Mouse (Mus musculus) cerebellum, adult (tissue): ENCODE data around the gene Gtf2ird2.

Experiments
- ATAC-seq: cut with Nextera tagmentation; 2 replicates; pipeline ENCODE4 v1.9.2; 2017; ENCODE audit warnings: mild to moderate bottlenecking, moderate library complexity, mixed read lengths; ENCODE audit not compliant: insufficient number of reproducible peaks, low FRiP score, low TSS enrichment

Gtf2ird2 gene

DNA sequence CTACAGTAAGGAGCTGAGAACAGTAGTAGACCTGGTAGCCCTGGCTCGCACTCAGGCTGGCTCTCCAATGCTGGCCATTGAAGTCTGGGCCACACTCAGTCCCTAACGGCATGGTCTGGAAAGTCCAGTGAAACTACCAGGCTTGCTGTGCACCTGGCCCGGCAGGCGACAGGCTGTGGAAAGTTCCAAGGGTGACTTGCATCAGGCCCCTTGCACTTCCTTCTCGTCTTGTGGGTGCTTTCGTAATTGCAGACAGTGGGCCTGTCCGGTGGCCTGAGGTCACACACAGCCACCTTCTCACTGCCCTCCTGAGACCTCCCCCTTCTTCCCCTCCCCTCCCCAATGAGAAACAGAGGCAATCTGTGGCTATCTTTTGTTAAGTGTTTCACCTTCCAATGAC is 48.7 kb downstream of the Gtf2ird2 start:
- no peak for ATAC-seq

DNA sequence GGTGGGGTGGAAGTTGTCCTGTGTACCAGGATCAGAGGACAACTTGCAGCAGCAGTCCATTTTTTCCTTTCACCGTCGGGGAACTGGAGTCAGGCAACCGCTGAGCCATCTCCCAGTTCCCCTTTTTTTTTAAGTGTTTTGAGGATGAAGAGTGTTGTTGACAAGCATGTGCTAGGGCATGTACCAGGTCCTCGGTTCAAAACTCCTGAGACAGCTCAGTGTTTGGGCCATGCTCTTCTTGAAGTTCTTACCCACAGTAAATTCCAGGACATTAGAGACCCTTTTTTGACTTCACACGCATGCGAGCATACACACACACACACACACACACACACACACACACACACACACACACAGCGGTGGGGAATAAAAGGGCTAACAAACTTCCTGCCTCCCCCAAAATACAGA is 49.4 kb downstream of the Gtf2ird2 start:
- no peak for ATAC-seq

DNA sequence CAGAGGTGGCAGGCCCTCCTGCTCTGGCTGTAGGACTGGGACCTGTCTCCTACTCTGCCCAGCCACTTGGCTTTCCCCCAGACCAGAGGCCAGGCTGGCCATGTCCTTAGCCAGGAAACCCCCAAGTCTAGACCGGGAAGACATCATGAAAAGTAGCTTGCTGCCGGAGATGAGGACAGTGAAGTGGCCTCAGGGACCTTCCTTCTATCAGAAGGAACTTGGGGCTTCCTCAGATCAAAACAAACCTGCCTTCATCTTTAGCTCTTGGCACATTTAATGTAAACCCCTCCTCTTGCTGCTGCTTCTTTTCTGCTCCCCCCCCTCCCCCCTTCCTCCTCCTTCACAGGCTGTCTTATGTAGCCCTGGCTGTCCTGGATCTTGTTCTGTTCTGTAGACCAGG is 50.4 kb downstream of the Gtf2ird2 start:
- no peak for ATAC-seq

DNA sequence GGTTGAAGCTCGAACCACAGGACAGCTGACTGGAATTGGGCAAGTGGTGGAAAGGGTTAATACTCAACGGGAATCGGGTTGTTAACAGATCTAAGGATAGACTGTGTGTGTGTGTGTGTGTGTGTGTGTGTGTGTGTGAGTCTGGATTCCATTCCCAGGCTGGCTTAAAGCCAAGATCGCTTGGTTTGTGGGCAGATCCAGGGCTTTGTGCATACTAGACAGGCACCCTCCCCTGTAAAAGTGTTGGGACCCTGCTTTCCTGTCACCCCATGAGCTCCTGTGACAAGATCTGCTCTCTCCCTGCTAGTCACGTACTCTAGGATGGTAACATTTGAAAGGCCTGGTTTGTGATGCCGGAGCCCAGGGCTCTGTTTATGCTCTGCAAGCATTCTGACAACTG is 51.3 kb downstream of the Gtf2ird2 start:
- no peak for ATAC-seq

DNA sequence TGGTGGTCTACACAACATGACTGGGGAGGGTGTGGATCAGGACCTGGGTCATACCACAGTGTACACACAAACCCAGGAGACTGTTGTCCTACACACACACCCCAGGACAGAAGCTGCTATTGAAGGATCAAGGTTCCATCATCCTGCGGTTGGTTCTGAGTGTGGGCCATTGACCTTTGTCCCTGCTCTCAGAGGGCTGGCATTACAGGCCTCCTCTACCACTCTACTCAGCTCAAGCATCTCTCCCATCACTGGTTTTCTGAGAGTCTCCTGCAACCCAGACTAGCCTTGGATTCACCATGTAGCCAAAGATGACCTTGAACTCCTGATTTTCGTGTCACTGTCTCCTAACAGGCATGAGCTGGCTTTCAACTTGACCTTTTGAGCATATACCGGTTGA is 52.4 kb downstream of the Gtf2ird2 start:
- ATAC-seq, result no peak

DNA sequence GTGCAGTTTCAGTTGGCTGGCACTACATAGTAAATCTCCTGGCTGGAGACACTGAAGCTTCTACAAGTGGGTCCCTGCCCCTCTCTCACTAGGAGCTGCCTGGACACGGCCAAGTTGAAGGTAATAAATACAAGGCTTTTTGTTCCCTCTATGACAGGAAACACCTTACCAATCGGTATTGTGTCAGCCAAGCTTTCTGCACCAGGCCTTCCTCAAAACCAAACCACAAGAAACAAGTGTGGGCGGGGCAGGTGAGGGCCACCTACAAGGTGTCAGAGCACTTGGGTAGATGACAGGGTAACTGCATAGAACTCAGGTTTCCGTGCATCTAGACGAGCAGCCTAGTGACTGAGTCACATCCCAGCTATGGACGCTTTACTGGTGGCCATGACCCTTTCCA is 53.0 kb downstream of the Gtf2ird2 start:
- no peak for ATAC-seq

DNA sequence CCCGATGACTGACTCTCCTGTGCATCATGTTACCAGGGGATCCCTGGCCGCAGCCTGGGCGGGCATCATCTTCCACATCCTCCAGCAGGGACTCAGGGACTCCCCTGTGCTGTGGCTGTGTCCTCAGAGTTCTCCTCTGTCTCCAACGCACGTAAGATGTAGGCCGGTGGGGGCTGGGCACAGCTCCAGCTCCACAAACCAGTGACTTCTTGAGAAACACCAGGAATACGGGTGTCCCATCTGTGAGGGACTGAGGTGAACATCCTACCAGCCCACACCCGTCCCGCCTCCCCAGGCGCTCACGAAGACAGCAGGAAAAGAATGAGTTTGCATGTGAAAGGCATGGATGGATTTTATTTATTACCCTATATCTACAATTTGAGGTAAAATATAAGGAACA is 53.7 kb downstream of the Gtf2ird2 start:
- ATAC-seq, result no peak

DNA sequence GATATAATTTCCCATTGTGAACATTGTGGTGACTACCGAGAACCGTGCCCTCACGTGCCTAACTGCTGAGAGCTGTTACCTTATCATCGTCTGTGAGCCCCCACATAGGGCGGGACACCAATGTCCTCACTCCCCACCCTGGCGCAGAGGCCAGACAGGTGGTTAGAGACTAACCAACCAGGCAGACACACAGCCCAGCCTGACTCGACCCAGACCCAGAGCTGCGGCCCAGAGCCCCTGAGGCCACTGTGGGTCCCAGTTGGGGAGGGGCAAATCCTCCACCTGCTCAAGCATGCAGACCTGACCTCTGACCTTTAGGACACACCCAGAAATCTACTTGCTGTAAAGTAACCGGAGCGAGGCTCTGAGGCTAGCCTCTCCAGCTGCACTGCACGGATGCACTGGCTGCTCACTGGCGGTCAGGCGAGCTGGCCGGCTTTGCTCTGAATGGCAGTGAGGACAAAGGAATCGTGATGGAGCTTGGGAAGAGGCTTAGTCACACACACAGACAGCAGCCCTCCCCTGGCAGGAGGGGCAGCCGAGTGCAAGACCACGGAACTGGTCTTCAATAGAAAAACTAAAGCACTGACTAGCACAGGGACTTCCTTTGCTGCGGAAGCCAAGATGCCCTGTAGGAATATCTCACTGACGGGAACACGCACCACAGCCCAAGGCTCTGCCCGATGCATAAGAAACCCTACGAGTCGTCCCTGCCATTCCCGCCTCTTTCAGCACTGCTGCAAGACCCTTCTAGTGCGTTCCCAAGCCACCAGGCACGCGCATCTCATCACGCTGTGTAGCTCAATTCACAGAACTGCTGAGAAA is 54.3 kb downstream of the Gtf2ird2 start:
- ATAC-seq, result no peak

DNA sequence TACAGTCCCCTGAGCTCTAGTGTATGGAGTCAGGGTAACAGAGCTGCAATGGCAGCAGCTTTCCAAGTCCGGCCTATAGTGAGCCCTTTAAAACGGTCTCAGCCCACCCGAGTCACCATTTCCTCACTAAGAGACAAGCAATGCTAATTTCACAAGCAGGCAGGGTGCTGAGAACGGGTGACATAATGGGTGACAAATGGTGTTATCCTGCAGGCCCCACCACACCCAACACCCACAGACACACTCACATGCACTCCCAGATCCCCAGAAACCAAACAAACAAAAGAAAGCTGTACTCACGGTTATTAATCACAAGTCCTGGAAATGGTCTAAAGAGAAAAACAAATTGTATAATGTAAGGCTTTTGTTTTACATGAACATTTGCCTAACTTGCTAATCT is 58.0 kb downstream of the Gtf2ird2 start:
- no peak for ATAC-seq

DNA sequence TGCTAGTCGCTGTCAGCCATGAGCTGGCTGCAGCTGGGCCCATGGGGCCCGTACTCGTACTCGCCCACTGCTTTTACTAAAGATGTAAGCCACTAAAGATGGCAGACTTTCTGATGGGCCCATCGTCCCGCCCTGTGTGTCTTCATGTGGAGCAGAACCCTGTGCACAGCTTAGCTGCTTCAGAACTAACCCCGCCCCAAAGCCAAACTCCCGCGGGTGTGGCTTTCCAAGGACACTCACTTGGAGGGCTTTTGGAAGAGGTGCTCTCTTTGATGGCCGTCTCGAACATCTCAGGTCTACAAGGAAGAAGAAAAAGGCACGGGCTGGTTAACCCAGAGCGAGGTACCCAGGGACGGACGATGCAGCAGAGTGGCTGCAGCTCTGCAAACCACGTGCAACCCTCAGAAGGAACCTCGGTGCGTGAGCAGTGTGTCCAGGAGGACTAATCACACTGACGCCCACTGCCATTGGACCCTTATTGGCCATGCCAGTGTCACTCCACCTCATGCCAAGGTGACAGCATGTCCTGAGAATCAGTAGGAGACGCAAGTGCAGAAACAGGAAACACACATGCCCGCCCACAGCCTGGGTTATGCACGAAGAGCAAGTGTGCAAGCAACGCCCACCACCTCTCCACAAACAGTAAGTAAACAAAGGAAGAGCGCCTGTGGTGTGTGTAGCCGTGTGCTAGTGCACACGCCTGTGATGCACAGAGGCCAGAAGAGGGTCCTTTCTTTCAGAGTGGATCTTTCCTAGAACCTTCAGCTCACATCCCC is 60.0 kb downstream of the Gtf2ird2 start:
- no peak for ATAC-seq

DNA sequence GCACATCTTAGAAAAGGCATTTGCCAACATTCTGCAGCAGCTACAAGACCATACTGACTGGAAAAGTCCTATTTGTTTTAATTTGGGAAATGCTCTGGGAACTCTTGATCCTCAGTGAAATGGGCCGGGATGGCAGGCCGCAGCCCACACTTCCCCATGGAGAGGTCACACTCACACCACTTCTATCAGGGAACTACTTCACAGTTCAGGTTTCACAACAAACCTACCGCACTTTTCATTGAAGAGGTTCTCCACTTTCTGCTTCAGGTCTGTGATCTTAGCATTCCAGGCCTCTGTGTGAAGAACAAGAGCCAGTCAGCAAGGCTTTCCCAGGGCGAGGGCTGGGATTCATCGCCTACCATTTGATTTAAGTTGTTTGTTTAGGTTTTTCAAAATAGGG is 61.1 kb downstream of the Gtf2ird2 start:
- no peak for ATAC-seq

DNA sequence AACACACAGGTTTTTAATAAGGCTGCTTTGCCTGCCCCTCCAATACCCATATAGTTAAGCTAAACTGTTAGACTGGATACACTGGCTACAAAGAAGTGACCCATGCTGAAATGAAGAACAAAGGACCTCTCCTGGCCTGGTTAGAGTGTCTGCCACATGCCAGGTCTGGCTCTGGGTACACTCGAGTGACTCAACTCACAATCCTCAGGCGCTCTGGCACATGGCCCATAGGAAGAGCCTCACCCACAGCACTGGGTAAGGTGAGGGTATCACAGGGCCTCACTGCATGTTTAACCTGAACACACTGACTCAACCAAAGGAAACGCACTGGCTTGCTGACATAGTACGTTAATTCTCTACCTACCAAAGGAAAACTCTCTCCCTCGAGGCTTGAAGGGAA is 62.3 kb downstream of the Gtf2ird2 start:
- no peak for ATAC-seq

DNA sequence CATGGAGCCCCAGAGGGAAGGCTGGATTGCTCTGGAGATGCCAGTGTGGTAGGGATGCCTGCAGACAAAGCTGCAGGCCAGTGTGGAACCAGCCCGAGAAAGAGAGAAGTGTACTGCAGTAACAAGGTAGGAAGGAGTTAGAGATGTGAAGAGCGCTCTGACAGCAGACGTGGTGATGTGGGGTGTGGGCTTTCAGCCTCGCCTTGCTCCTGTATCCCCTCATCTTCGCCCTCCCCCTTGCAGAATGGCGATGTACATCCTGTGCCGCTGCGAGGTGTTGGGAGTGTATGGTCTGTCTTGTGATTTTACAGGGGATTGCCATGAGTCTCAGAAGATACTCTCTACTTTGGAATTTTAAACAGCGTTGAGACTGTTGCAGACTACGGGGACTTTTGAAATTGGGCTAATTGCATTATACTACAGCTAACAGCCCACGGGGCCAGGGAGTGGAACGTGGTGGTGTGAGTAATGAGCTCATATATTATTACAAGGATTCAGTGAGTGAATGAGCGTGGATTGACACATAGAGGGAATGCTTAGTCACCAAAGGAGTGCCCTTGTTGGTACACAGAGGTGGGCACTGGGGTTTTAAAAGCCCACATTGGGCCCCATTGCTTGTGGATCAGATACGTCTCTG is 64.9 kb downstream of the Gtf2ird2 start:
- ATAC-seq, result no peak

DNA sequence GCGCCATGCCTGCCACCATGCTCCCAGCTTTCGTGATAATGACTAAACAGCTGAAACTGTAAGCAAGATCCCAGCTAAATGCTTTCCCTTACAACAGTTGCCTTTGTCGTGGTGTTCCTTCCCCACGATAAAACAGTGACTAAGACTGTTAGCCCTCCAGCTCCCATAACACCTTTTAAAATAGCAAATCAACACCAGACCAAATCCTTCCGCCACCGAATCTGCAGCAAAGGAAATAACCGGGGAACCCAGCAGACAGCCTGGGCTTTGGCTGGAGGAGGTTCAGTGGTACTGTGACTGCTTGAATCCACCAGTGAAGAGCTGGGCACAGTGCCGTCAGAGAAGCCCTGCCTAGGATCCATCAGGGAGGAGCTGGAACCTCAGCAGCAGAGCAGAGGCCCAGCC is 65.4 kb downstream of the Gtf2ird2 start:
- ATAC-seq, result no peak

DNA sequence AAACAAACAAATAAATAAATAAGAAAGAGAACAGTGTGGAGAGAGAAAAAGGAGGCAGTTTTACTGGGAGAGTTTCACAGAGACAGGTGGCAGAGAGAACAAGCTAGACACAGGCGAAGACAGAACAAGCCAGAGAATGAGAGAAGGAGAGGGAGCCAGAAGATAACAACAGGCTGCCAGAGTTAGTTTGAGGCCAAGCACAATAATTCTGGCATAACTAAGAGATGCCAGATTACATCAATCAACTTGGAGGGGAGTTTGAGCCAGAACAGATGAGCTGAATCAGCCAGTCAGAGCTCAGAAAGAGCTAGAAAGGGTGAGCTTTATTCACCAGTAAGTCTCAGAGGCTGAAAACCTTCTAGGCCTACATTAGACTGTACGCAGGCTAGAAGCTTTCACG is 66.8 kb downstream of the Gtf2ird2 start:
- no peak for ATAC-seq

DNA sequence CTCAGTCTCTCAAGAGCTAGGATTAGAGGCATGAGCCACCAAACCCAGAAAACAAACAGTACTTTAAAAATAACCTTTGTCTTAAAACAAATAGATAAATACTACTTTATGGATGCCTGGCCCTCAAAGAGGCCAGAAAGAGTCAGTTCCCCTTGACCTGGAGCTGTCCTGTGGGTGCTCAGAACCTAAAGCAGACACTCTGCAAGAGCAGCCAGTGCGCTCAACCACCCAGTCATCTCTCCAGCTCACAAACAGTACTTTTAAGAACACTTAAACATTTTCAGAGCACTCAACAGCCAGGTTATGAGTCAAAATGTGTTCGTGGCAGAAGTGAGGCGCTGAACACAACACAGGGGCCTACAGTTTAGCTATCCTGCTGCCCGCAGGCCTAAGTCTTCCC is 67.3 kb downstream of the Gtf2ird2 start:
- no peak for ATAC-seq

DNA sequence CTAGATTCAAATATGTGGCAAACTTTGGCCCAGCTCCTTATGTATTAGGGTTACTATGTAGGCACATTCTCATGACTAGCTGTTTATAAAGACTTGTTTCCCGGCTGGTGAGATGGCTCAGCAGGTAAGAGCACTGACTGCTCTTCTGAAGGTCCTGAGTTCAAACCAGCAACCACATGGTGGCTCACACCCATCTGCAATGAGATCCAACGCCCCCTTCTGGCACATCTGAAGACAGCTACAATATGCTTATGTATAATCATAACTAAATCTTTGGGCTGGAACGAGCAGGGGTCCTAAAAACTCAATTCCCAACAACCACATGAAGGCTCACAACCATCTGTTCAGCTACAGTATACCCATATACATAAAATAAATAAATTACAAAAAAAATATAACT is 70.0 kb downstream of the Gtf2ird2 start:
- ATAC-seq, result no peak

DNA sequence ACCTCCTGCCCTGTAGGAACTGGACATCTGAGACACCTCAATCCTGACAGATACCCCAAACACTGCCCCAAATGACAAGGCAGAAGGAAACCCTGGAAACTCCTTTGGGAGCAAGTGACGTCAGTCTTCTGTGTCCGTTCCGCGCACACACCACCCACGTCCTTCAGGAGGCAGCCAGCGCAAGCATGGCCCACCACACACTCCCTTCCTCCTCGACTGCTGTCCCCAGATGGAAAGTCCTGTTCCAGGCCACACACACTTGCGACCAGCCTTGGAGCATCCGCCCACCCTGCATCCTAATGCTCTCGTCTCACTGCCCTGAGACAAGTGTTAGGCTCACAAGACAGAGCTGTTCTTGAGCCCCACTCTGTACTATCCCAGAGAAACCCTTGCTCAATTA is 71.5 kb downstream of the Gtf2ird2 start:
- no peak for ATAC-seq

DNA sequence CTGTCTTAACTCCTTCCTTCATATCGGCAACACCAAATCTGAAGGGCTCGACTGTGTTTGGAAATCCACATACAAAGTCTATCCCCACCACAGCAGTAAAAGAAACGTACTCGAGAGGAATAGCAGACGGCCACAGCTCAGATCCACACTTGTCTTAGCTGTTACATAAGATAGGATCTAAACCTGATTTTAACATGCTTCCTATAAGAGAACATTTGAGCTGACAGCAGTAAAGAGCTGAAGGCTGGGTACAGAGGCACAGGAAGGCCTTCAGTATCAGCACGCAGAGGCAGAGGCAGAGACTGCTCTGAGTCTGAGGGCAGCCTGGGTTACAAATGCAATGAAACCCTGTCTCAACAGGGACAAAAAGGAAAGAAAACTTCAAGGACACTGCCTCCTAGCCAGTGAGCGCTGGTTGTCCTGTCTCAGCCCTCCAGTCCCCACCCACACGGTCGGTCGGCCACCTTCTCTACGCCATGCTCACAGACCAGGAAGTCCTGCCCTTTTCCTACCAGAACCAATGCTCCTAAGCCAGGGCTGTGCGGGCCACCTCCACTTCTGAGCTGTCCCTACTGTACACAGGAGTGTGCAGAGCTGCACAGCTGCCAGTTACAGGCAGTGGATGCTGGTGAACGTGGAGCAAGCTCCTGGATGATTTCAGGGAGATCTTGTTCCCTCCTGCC is 73.7 kb downstream of the Gtf2ird2 start:
- no peak for ATAC-seq

DNA sequence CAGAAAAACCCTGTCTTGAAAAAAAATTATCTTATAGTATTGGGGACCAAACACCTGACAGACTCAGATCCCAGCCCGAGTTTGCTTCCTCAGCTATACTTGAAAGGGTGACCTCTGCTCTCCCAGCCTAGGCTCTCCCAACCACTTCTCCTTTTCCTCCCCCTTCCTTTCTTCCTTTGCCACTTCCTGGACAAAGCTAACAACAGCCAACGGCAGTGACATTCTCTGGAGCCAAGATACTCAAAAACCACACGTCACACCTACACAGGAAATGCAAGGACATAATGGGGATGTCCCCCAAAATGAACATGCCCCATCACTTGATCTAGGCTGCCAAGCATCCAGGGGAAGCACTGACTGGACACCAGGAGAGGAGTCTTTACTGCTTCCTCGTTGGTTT is 74.6 kb downstream of the Gtf2ird2 start:
- no peak for ATAC-seq

DNA sequence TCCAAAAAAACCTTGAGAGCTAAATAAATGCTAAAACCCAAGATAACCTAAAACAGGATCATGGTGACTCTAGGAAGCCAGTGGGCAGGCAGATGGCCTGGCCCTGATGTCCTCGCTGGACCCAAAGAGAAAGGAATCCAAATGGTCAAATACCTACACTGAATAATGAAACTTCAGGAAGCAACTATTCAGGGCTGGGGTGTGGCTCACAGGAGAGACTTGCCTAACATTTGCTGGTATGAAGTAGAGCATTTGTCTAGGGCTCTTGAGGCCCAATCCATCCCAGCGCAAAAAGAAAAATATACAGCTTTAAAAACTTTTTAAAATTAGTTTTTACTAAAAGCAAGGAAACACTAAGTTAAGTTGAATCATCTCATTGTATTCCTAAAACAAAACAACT is 75.1 kb downstream of the Gtf2ird2 start:
- ATAC-seq, result no peak
